Mouse (Mus musculus) gastrocnemius, postnatal 14 days (tissue): ENCODE data around the gene Hnrnpa3. TPM values are rescaled to one million over a fixed set of nuclear protein-coding genes. Genes with fewer than 3 reads are reported as not detected.
A peak's percentile ranks its signal among the peaks of the same experiment; 100 is the strongest.
"Not testable (repeated sequence)": the region's sequence is repeated elsewhere in the genome, so short reads cannot be mapped to it uniquely, and the experiment has no call there.

ENCODE experiments used
- DNase-seq: peaks from one replicate; pipeline ENCODE4 v3.0.0; 2021; ENCODE audit warnings: mixed read lengths
- intact Hi-C: fragments of 180-260 bp; cut with DNase I; formaldehyde crosslinking; loops from one replicate; pipeline ENCODE4 v1.15.1; 2025; ENCODE audit warnings: low total_unique reads
- total RNA-seq, 2 experiments: library from RNA; stranded (reverse); gene quantifications; 2 replicates each; pipeline ENCODE4 v1.2.3; 2021

The Hnrnpa3 gene
- total RNA-seq, 2 experiments from 2014 or later = 144 to 187 TPM

- intact Hi-C loops = no loop called here
Measured at GRCm38 (mm10) chr2:75670446-75671336, 11.6 kb downstream of the Hnrnpa3 start.

GRCm38 (mm10) chr2:75671337-75671660, 12.2 kb downstream of the Hnrnpa3 start:
- no peak for DNase-seq
- intact Hi-C loops = no loop called here

More at GRCm38 (mm10) chr2:75670446-75671336, 11.6 kb downstream of the Hnrnpa3 start:
- DNase-seq = no peak

GRCm38 (mm10) chr2:75672561-75672960, 13.5 kb downstream of the Hnrnpa3 start:
- DNase-seq = no peak
- intact Hi-C loops = no loop called here

GRCm38 (mm10) chr2:75676567-75676966, 17.5 kb downstream of the Hnrnpa3 start:
- intact Hi-C loops = no loop called here
- no peak for DNase-seq

GRCm38 (mm10) chr2:75679947-75680346, 20.9 kb downstream of the Hnrnpa3 start:
- intact Hi-C loops = no loop called here
- DNase-seq = no peak

GRCm38 (mm10) chr2:75681439-75681838, 22.4 kb downstream of the Hnrnpa3 start:
- DNase-seq = no peak
- intact Hi-C loops = no loop called here

GRCm38 (mm10) chr2:75682978-75683709, 24.1 kb downstream of the Hnrnpa3 start:
- intact Hi-C loops = no loop called here
- peak; percentile 36 for DNase-seq

GRCm38 (mm10) chr2:75684526-75684925, 25.5 kb downstream of the Hnrnpa3 start:
- no peak for DNase-seq
- intact Hi-C loops = no loop called here

- intact Hi-C loops = no loop called here
- DNase-seq = no peak
Measured at GRCm38 (mm10) chr2:75685458-75685861, 26.4 kb downstream of the Hnrnpa3 start.

GRCm38 (mm10) chr2:75687040-75687749, 28.1 kb downstream of the Hnrnpa3 start:
- intact Hi-C loops = no loop called here
- DNase-seq = no peak

GRCm38 (mm10) chr2:75688901-75689300, 29.8 kb downstream of the Hnrnpa3 start:
- intact Hi-C loops = no loop called here
- DNase-seq = no peak

- no peak for DNase-seq
- intact Hi-C loops = no loop called here
Measured at GRCm38 (mm10) chr2:75689482-75690158, 30.6 kb downstream of the Hnrnpa3 start.

- intact Hi-C loops = no loop called here
- DNase-seq = no peak
Measured at GRCm38 (mm10) chr2:75690656-75691055, 31.6 kb downstream of the Hnrnpa3 start.

GRCm38 (mm10) chr2:75691316-75691715, 32.3 kb downstream of the Hnrnpa3 start:
- intact Hi-C loops = no loop called here
- no peak for DNase-seq

- intact Hi-C loops = no loop called here
- DNase-seq = no peak
Measured at GRCm38 (mm10) chr2:75692369-75692768, 33.3 kb downstream of the Hnrnpa3 start.

- intact Hi-C loops, DNase-seq: not testable (repeated sequence)
Measured at GRCm38 (mm10) chr2:75694926-75695325, 35.9 kb downstream of the Hnrnpa3 start.

- intact Hi-C loops = no loop called here
- DNase-seq = no peak
Measured at GRCm38 (mm10) chr2:75695676-75696350, 36.8 kb downstream of the Hnrnpa3 start.

GRCm38 (mm10) chr2:75696371-75696770, 37.3 kb downstream of the Hnrnpa3 start:
- no peak for DNase-seq
- intact Hi-C loops = no loop called here

GRCm38 (mm10) chr2:75697222-75697621, 38.2 kb downstream of the Hnrnpa3 start:
- no peak for DNase-seq
- intact Hi-C loops = no loop called here
